Mouse (Mus musculus) olfactory bulb, adult 2 months (tissue): ENCODE results near the gene Plxnc1. TPM values are rescaled to one million over a fixed set of nuclear protein-coding genes. Genes with fewer than 3 reads are reported as not detected.

Source experiments
- H3K27ac ChIP-seq: fragments of 200-500 bp; 2 replicates; pipeline ENCODE4 v1.5.1; 2012; ENCODE audit warnings: low read depth, low read length; ENCODE audit not compliant: insufficient read depth
- H3K4me1 ChIP-seq: fragments of 200-500 bp; 2 replicates; pipeline ENCODE4 v1.6.1; 2012; ENCODE audit warnings: low read length; ENCODE audit not compliant: control insufficient read depth, insufficient read depth
- H3K4me3 ChIP-seq: fragments of 200-500 bp; 2 replicates; pipeline ENCODE4 v1.5.1; 2012; ENCODE audit warnings: mild to moderate bottlenecking, low read depth, low read length, moderate library complexity; ENCODE audit not compliant: insufficient read depth
- CTCF ChIP-seq: fragments of 200-500 bp; IDR thresholded peaks from 2 replicates; pipeline ENCODE4 v1.5.1; 2012; ENCODE audit warnings: low read depth, mild to moderate bottlenecking, low read length, moderate library complexity; ENCODE audit not compliant: insufficient read depth
- POLR2A ChIP-seq: fragments of 200-500 bp; IDR thresholded peaks from 2 replicates; pipeline ENCODE4 v1.6.1; 2012; ENCODE audit warnings: mild to moderate bottlenecking, low read depth, low read length, moderate library complexity; ENCODE audit not compliant: insufficient read depth
- WGBS: fragments of 180-500 bp; shearing (Covaris S2); methylation state at CpG from one replicate; pipeline ENCODE4 v1.1.7; 2018; 5-methylcytosine and 5-hydroxymethylcytosine counted together
- polyA plus RNA-seq: library from polyadenylated mRNA; stranded (reverse); fragments of >200 nt; gene quantifications from 2 replicates; pipeline ENCODE4 v1.2.4, GENCODE M21; 2012; ENCODE audit warnings: low replicate concordance; ENCODE audit not compliant: missing spikeins, insufficient read depth, insufficient read length

Plxnc1 gene
- polyA plus RNA-seq, 1 experiment = not detected

DNA sequence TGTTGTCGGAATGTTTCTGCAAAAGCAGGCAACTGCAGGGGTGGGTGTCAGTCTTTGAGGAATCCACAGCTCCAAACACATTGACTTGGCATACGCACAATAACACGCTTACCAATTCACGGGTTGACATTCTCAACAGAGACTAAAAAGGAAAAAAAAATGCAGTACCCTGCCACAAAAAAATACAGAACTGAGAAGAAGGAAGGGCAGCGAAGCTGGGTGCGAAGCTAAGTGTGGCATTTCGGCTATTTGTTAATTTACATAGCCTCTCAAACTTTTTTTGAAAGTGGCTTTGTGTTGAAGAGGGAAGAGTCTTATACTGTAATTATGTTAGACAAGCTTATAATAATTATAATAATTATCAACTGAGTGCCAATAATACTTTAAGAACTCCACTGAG lies 13.1 kb upstream of the Plxnc1 start:
- Histone ChIP-seq H3K4me3 (no peak overlapping the region), H3K27ac (no peak overlapping the region), H3K4me1 (no peaks in the 10 kb centered on the region)
- TF ChIP-seq CTCF = no peak
- no peak for TF ChIP-seq POLR2A
- WGBS = 38% methylated on average over 7 of the region's 7 CpGs

- WGBS = 85% methylated on average over 10 of the region's 10 CpGs
- Histone ChIP-seq H3K4me3 (no peak overlapping the region), H3K27ac (no peak overlapping the region), H3K4me1 (peaks cover 10% of the 10 kb centered on the region)
- TF ChIP-seq POLR2A = no peak
- no peak for TF ChIP-seq CTCF
Measured at GRCm38 (mm10) chr10:94947915-94948675, 3.5 kb upstream of the Plxnc1 start.

- 57% methylated on average over 7 of the region's 7 CpGs for WGBS
- no peak overlapping the region for H3K4me3 ChIP-seq
- no peak for TF ChIP-seq POLR2A
- no peak for TF ChIP-seq CTCF
Measured at GRCm38 (mm10) chr10:94947386-94947785, 2.8 kb upstream of the Plxnc1 start.

GRCm38 (mm10) chr10:94945206-94945711 lies 624 bp upstream of the Plxnc1 start:
- H3K4me3 ChIP-seq = peak overlapping the region; percentile 71
- peak overlapping the region; percentile 76 for H3K27ac ChIP-seq
- under 1% methylated on average over 36 of the region's 36 CpGs for WGBS
- TF ChIP-seq POLR2A = no peak
- no peak for TF ChIP-seq CTCF
- peaks cover 24% of the 10 kb centered on the region for H3K4me1 ChIP-seq

More at GRCm38 (mm10) chr10:94947386-94947785, 2.8 kb upstream of the Plxnc1 start:
- Histone ChIP-seq H3K4me1 (peaks cover 17% of the 10 kb centered on the region), H3K27ac (no peak overlapping the region)

- WGBS = under 1% methylated on average over 109 of the region's 110 CpGs
- peaks cover 27% of the 10 kb centered on the region for H3K4me1 ChIP-seq
Measured at GRCm38 (mm10) chr10:94943846-94944690, 567 bp downstream of the Plxnc1 start.

GRCm38 (mm10) chr10:94943401-94943845 lies 1.2 kb downstream of the Plxnc1 start:
- peaks cover 27% of the 10 kb centered on the region for H3K4me1 ChIP-seq
- no peak overlapping the region for H3K27ac ChIP-seq
- WGBS = under 1% methylated on average over 26 of the region's 26 CpGs
- H3K4me3 ChIP-seq = peak overlapping the region; percentile 71
- TF ChIP-seq POLR2A = no peak
- no peak for TF ChIP-seq CTCF

More at GRCm38 (mm10) chr10:94943846-94944690, 567 bp downstream of the Plxnc1 start:
- Histone ChIP-seq H3K27ac (peak overlapping the region; percentile 27; the same call in 1 of the 2 replicates), H3K4me3 (peak overlapping the region; percentile 71)
- TF ChIP-seq POLR2A (no peak), CTCF (peak; percentile 57)

- 5% methylated on average over 17 of the region's 17 CpGs for WGBS
- Histone ChIP-seq H3K4me3 (peak overlapping the region; percentile 71), H3K27ac (no peak overlapping the region), H3K4me1 (peaks cover 27% of the 10 kb centered on the region)
- no peak for TF ChIP-seq CTCF
- no peak for TF ChIP-seq POLR2A
Measured at GRCm38 (mm10) chr10:94942449-94943041, 2.1 kb downstream of the Plxnc1 start.

DNA sequence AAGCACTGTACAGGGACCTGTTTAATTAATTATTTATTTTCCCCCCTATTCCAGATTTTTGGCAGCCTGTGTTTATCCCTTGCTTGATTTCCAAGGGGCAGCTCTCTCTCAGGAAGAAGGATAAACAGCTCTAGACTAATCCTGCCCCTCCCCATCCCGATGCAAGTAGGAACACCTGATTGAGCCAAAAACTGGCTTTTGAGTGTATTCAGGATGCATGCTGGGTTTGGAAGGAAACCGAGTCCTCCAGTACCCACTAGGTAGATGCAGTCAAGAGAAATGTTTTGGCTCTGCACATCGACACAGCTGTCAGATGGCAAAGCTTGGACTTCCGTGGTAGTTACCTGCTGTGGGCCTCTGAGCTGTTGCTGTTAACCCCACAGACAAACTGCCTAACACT lies 3.1 kb downstream of the Plxnc1 start:
- H3K4me3 ChIP-seq = peak overlapping the region; percentile 23
- H3K4me1 ChIP-seq = peaks cover 27% of the 10 kb centered on the region
- TF ChIP-seq CTCF = no peak
- no peak for TF ChIP-seq POLR2A
- WGBS = 39% methylated on average over 4 of the region's 4 CpGs
- no peak overlapping the region for H3K27ac ChIP-seq
